Mouse (Mus musculus): ENCODE data around the gene Adam26b. TPM values are rescaled to one million over a fixed set of nuclear protein-coding genes. Genes with fewer than 3 reads are reported as not detected.
"Not testable (repeated sequence)": the region's sequence is repeated elsewhere in the genome, so short reads cannot be mapped to it uniquely, and the experiment has no call there.

Gene Adam26b
- not detected in 2 replicates for polyA plus RNA-seq (2016; fragmentation: Nextera tagmentation; extraction: Ambion mirVana)

DNA sequence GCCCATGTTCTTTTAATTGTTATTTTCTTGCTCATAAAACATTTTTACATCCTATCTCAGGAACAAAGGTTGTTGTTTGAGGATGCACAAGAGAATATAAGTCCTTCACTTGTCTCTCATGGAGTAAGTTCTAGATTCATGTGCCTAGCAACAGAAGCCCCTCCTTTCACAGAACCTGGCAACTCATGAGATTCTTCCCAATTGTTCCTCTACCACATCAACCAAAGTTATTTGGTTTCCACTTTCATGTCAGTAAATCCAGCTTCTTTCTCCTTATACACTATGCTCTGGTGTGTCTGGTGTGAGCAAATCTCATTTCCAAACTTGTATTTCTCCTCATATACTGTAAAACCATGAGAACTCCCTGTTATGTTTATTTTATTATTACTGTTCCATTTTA, at the start of gene Adam26b:
Adam26b (minus strand) TSS at position 101 of the 400 bp plus-strand sequence.
- H3K9me3 ChIP-seq; ATAC-seq (ENCODE audit: low FRiP score, low read depth); H3K4me1 ChIP-seq: not testable (repeated sequence)

GRCm38 (mm10) chr8:43576607-43577006, 48.7 kb upstream of the Adam26b start, which contains the start of gene Adam26a:
Gene Adam26a, minus strand, starts transcription at chr8:43576707.
- H3K4me1 ChIP-seq; H3K9me3 ChIP-seq; H3K4me3 ChIP-seq; H3K4me2 ChIP-seq (replicated peaks); H3K36me3 ChIP-seq; ATAC-seq (ENCODE audit: low FRiP score, low read depth); H3K9ac ChIP-seq; H3K27ac ChIP-seq; H3K27me3 ChIP-seq (replicated peaks): not testable (repeated sequence)
- 93% methylated on average over 2 of the region's 2 CpGs for WGBS

More for the DNA sequence above, at the start of gene Adam26b:
- H3K27ac ChIP-seq; H3K36me3 ChIP-seq; H3K27me3 ChIP-seq (replicated peaks); H3K4me2 ChIP-seq (replicated peaks); H3K4me3 ChIP-seq; H3K9ac ChIP-seq: not testable (repeated sequence)

Other genes with a start within 250 kb of the Adam26b start
- gene Zfp42, start 221.1 kb downstream of the Adam26b start, polyA plus RNA-seq (2016; fragmentation: Nextera tagmentation; extraction: Ambion mirVana): not detected in 2 replicates
- gene Adam26a, start 48.6 kb upstream of the Adam26b start, polyA plus RNA-seq (2016; fragmentation: Nextera tagmentation; extraction: Ambion mirVana): not detected in 2 replicates
- not detected in 2 replicates for gene Gm5346, start 99.2 kb upstream of the Adam26b start, polyA plus RNA-seq (2016; fragmentation: Nextera tagmentation; extraction: Ambion mirVana)
- not detected in 2 replicates for gene Adam34, start 181.9 kb upstream of the Adam26b start, polyA plus RNA-seq (2016; fragmentation: Nextera tagmentation; extraction: Ambion mirVana)

Data from neural tube, embryonic 12.5 days (tissue).